Mouse (Mus musculus): ENCODE measurements around the gene Foxd1. TPM values are rescaled to one million over a fixed set of nuclear protein-coding genes. Genes with fewer than 3 reads are reported as not detected.

The Foxd1 gene
- total RNA-seq (2015; ENCODE audit: low replicate concordance) (not detected in 2 replicates), total RNA-seq (2017; ENCODE audit: low replicate concordance) (not detected in 2 replicates)

GRCm38 (mm10) chr13:98354090-98354801, at the start of gene Foxd1:
Gene Foxd1 (plus strand): TSS chr13:98354242.
- ATAC-seq (replicated peaks; ENCODE audit: low FRiP score, poor library complexity, severe bottlenecking): no peak

DNA sequence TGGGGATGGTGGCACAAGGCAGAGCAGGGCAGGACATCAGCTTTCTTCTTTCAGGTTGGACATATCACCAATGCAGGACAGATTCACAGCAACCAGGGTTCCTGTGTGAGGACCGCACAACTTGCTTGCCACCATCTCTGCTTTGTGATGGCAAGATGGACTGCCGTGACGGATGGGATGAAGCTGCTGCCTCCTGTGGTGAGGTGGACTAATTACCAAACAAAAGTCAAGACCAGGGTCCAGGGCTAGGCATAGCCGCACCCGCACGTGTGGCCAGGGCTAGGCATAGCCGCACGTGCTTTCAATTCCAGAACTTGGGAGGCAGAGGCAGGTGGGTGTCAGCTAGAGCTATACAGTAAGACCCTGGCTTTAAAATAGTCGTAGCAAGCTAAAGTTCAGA, 48.8 kb upstream of the Foxd1 start:
- ATAC-seq (replicated peaks; ENCODE audit: low FRiP score, poor library complexity, severe bottlenecking): no peak

- ATAC-seq (replicated peaks; ENCODE audit: low FRiP score, poor library complexity, severe bottlenecking): no peak
These were observed 47.6 kb upstream of the Foxd1 start for GRCm38 (mm10) chr13:98306393-98306792.

DNA sequence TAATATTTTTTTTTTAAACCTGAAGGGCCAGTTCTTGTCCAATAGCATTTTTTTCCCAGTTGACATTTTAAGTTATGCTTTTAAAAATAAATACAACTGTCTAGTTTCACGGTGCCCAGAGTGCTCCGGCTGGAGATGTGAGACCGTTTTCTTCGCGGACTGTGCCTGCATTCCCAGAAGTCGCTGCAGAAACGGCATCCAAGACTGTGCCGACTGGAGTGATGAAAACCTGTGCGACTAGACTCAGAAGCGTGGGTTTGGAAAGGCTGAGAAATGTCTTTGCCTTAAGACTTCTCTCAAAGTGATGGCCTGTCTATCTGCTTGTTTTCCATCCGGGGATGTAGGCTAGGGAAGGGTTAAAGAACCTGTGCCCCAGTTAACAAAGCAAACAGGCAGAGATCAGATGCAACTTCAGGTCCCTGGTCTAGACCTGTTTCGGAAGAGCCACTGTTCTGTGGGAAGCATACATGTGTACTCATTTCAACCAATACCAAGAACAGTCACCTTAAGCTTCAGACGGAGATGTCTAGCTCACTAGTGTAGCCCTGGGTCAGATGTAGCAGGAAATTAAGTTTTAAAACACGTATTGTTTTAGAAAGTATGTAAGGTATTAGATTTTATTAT, 47.1 kb upstream of the Foxd1 start:
- ATAC-seq (replicated peaks; ENCODE audit: low FRiP score, poor library complexity, severe bottlenecking): no peak

DNA sequence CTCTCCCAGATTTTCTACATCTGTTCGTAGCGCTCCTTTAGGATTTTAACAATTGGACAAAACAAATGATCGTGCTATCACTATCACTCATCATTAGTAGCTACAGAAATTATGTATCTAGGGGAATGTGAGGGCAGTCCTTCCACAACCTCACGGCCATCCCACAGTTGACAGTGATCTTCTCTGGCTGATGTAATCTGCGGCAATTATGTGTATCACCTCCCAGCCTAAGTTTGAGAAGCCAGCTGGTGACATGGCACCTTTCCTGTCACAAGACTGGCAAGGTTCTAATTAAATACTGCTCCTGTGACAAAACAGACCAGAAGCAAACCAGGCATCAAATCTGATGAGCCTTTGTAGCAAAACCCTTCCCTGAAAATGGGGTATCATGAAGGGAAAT, 46.0 kb upstream of the Foxd1 start:
- ATAC-seq (replicated peaks; ENCODE audit: low FRiP score, poor library complexity, severe bottlenecking): no peak

DNA sequence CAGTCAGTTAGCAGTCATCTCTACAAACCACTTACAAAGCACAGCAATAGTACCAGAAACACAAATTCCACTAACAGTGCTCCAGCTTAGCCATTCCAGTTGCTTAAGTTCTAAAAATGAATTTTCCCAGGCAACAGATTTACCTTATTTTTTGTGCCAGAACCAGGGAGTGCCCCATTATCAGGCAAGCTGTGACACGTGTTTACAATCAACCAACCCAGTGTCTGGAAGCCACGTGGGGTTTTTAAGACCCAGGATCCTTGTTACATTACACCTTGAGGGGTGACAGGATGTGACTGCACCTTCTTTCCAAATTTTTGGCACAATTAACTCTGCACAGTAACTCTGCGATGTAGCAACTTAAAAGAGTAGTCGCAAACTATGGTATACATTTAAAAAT, 45.3 kb upstream of the Foxd1 start:
- ATAC-seq (replicated peaks; ENCODE audit: low FRiP score, poor library complexity, severe bottlenecking): no peak

- ATAC-seq (replicated peaks; ENCODE audit: low FRiP score, poor library complexity, severe bottlenecking): no peak
These were observed 42.4 kb upstream of the Foxd1 start for GRCm38 (mm10) chr13:98311597-98311996.

- ATAC-seq (replicated peaks; ENCODE audit: low FRiP score, poor library complexity, severe bottlenecking): no peak
These were observed 40.4 kb upstream of the Foxd1 start for GRCm38 (mm10) chr13:98313631-98314030.

- no peak for ATAC-seq (replicated peaks; ENCODE audit: low FRiP score, poor library complexity, severe bottlenecking)
These were observed 38.9 kb upstream of the Foxd1 start for GRCm38 (mm10) chr13:98315124-98315523.

- ATAC-seq (replicated peaks; ENCODE audit: low FRiP score, poor library complexity, severe bottlenecking): no peak; the same call in 1 of the 2 replicates
These were observed 37.9 kb upstream of the Foxd1 start for GRCm38 (mm10) chr13:98316140-98316479.

DNA sequence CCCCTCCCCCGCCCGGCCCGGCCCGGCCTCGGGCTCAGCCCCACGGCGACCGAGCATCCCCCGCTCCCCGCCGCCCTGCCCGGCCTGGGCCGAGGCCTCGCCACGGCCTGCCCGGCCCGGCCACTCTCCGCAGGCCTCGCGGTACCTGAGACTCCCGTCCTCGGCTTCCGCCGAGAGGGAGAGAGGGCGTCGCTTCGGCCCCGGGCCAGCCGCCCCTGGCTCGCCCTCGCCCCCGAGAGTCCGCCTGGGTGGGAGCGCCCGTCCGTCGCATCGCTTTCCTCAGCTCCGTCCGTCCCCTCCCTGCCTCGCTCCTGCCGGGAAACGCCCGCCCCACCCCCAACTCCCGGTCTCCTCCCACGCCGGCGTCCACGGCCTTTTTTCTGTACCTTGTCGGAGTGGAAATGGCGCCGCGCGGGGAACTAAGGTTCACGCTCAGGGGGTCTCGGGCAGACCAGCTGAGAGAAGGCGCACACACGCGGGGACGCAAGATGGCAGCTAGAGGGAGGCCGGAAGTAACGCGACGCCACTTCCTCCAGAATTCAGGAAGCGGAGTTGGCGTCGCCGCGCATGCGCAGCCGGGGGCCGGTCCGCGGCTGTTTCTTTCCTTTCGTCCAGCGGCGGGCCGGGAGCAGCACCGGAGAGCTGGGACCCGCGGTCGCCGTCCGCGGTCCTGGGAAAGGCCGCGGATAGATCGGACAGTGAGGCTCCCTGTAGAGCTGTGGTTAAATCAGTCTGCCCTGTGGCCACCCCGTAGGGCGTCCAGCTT, 37.4 kb upstream of the Foxd1 start, which contains the start of gene Btf3:
Gene Btf3 (minus strand): TSS at position 527 of the 766 bp plus-strand sequence.
- ATAC-seq (replicated peaks; ENCODE audit: low FRiP score, poor library complexity, severe bottlenecking): peak; percentile 98

DNA sequence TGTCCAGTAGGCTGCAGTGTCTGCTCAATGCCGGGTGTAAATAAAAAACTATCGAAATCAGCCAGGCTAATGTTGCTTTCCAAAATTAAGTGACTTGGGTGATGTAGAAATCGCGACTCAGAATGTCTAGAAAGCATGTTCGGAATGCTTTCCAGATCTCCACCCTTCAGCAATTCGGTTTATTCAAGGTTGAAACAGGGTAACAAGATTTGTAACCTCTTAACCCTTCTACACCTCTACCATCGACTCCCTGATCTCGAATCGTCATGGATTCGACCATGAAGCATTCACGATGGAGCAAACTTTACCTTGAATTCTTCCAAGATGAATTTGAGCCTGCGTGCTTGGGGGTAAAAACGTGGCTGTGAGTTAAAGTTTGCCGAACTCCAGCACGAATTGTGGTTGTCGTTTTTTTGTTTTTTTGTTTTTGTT, 36.8 kb upstream of the Foxd1 start:
- ATAC-seq (replicated peaks; ENCODE audit: low FRiP score, poor library complexity, severe bottlenecking): peak; percentile 68

DNA sequence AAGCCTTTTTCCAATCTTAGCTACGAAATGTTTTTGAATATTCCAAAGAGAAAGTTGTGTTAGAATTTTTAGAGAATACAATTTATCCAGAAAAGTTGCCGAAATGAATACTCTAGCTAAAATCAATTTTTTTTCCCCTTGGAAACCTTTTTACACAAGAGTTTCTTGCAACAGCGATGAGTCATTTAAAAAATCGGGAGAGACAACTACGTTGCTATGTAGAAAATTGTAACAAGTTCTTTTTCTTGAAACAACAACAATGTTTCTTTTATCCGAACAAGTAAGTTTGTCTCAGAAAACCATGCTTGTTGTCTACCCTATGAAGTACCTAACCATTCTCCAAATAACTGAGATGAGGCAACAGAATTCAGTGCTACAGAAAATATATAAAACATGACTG, 36.1 kb upstream of the Foxd1 start:
- ATAC-seq (replicated peaks; ENCODE audit: low FRiP score, poor library complexity, severe bottlenecking): no peak

GRCm38 (mm10) chr13:98325034-98325433, 29.0 kb upstream of the Foxd1 start:
- no peak for ATAC-seq (replicated peaks; ENCODE audit: low FRiP score, poor library complexity, severe bottlenecking)

- no peak for ATAC-seq (replicated peaks; ENCODE audit: low FRiP score, poor library complexity, severe bottlenecking)
These were observed 21.9 kb upstream of the Foxd1 start for GRCm38 (mm10) chr13:98332106-98332505.

- ATAC-seq (replicated peaks; ENCODE audit: low FRiP score, poor library complexity, severe bottlenecking): no peak
These were observed 17.8 kb upstream of the Foxd1 start for GRCm38 (mm10) chr13:98336205-98336604.

DNA sequence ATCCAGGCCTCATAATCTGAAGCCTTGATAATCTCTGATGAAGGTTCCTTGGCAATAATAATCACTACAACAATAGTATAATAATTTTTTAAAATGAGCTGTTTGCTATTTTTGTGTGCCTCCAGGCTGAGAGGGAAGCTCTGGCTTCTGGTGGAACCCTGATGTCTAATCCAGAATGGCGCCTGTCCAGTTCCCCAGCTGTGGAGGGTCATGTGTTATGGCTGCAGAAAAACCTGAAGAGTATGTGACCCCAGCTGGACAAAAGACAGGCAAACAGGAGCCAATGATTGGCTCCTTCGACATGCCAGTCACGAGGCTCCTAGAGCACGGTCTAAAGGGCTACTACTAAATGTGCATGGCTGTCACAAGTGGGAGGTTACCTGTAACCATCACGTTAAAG, 13.5 kb upstream of the Foxd1 start:
- ATAC-seq (replicated peaks; ENCODE audit: low FRiP score, poor library complexity, severe bottlenecking): no peak

GRCm38 (mm10) chr13:98349491-98349890, 4.6 kb upstream of the Foxd1 start:
- ATAC-seq (replicated peaks; ENCODE audit: low FRiP score, poor library complexity, severe bottlenecking): no peak

DNA sequence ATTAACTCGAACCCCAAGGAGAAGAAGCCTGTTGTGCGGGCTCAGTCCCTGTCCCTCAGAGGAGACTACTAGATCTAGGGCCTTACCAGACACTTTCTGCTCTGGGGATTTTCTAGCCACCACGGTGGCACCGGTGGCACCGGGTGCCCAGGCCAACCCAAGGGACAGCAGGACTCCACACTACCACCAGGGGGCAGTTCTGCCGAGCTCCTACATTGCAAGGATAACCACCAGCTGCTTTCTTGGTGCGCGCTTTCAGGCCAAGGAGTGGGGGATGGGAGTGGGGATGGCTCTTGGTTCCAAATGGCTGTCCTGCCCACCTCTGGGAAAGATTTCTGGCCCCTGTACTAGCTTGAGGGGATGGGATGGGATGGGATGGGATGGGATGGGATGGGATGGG, 2.5 kb upstream of the Foxd1 start:
- ATAC-seq (replicated peaks; ENCODE audit: low FRiP score, poor library complexity, severe bottlenecking): 0 out of 2 replicates have a peak, but pooled peaks have one; percentile 49

DNA sequence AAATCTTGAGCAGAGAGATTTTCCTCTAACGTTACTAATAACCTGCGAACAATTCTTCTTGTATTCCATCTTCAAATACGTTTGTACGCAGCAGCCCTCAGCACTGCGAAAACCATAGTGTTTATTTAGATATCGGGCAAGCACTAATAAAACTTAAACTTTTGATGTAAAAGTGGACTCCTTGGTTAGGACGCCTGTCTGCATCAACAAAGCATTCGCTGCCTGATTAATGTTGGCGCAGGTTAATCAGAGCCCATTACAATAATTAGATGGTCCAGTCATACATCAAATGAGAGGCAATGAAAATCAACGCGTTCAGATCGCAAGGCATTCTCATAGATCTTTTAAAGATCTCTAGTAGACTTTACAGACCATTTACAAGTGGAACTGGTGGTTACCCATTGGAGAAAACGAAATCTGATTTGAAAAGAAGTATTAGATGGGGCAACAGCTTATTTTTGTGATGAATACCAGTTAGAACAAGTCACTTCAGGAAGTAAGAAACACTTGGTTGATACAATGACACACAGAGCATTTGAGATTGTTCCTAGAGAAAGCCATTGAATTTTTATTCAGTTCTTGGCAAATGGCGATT, 1.6 kb upstream of the Foxd1 start:
- no peak for ATAC-seq (replicated peaks; ENCODE audit: low FRiP score, poor library complexity, severe bottlenecking)
